Mouse (Mus musculus): ENCODE results near the gene Pacs2.

DNA sequence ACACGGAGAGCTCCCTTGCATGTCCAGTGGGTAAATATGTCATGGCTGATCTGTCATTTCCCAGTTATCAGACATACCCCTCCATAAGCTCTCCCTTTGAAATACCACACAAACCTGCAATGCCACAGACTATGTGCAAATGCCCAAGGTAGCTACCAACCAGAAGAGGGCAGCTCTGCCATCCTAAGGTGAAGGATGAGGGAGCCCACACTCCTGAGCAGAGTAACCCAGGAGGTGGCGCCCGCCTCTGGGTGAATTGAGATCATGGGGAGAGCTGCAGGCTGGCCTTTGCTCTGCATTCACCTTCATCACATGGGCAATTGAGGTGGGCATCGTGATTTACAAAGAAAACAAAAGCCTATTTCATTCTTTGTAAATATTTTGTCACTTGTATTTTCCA, 9.3 kb upstream of the Pacs2 start:
- no peak for TF ChIP-seq GATA1 (IDR thresholded peaks at IDR 0.05; ENCODE audit: borderline replicate concordance, low read length)
- TF ChIP-seq FLI1 (IDR thresholded peaks at IDR 0.05; ENCODE audit: low read length): no peak
